Mouse (Mus musculus): Measurements from ENCODE around the gene St5. TPM values are rescaled to one million over a fixed set of nuclear protein-coding genes. Genes with fewer than 3 reads are reported as not detected.

St5 gene
- polyA plus RNA-seq, 1 experiment from 2014 or later, result 18.6 TPM

DNA sequence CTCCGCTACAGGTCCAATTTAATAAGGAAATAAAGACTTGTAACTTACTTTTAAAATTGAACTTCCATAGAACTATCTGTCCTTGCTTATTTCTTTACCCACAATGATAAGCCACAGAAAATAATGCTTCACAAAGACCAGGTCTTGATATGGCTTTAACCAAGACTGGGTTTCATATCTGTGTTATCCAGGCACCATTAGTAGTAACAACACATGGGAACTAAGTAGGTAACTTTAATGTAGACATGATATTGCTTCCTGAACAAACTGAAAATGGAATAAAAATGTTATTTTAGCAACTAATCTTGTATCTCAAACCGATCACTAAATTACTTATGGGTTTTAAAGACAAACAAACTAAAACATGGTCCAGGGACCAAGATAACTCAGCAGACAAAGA lies 44.1 kb downstream of the St5 start:
- H3K9ac ChIP-seq (ENCODE audit: low read depth, low read length), result no peak overlapping the region
- H3K9me3 ChIP-seq (replicated peaks; ENCODE audit: control insufficient read depth, low read length, poor library complexity, severe bottlenecking), result no peaks in the 10 kb centered on the region
- ATAC-seq, result no peak
- no peak overlapping the region for H3K27ac ChIP-seq (ENCODE audit: low read length)
- H3K4me3 ChIP-seq (ENCODE audit: low read depth, low read length), result no peak overlapping the region
- H3K27me3 ChIP-seq (ENCODE audit: control insufficient read depth, insufficient read depth, low read depth, low read length), result no peaks in the 10 kb centered on the region
- H3K4me2 ChIP-seq (ENCODE audit: low read length), result no peak overlapping the region
- H3K36me3 ChIP-seq (ENCODE audit: control insufficient read depth, insufficient read depth, low read length), result no peaks in the 10 kb centered on the region
- 89% methylated on average over 2 of the region's 2 CpGs for WGBS
- H3K4me1 ChIP-seq (ENCODE audit: control insufficient read depth, insufficient read depth, low read length), result no peaks in the 10 kb centered on the region

DNA sequence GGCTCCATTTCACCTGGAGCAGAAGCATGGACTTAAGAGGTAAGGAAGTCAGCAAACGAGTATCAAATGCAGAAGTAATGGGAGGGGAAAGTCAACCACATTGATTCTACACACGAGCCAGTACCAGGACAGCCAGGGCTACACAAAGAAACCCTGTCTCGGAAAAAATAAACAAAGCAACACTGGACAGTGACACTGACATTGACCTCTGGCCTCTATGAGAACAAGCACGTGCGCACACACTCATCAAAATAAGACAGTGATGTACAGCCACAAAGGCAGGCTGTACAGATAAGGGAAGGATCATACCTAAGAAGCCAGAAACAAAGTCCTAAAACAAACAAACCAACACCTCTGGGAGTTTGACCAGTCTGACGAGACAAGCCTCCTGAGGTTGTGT lies 45.5 kb downstream of the St5 start:
- H3K9me3 ChIP-seq (replicated peaks; ENCODE audit: control insufficient read depth, low read length, poor library complexity, severe bottlenecking), result no peaks in the 10 kb centered on the region
- H3K27ac ChIP-seq (ENCODE audit: low read length), result no peak overlapping the region
- no peaks in the 10 kb centered on the region for H3K27me3 ChIP-seq (ENCODE audit: control insufficient read depth, insufficient read depth, low read depth, low read length)
- no peaks in the 10 kb centered on the region for H3K4me1 ChIP-seq (ENCODE audit: control insufficient read depth, insufficient read depth, low read length)
- no peak overlapping the region for H3K4me3 ChIP-seq (ENCODE audit: low read depth, low read length)
- 66% methylated on average over 6 of the region's 6 CpGs for WGBS
- H3K36me3 ChIP-seq (ENCODE audit: control insufficient read depth, insufficient read depth, low read length), result no peaks in the 10 kb centered on the region
- H3K4me2 ChIP-seq (ENCODE audit: low read length), result no peak overlapping the region
- ATAC-seq, result no peak
- no peak overlapping the region for H3K9ac ChIP-seq (ENCODE audit: low read depth, low read length)

DNA sequence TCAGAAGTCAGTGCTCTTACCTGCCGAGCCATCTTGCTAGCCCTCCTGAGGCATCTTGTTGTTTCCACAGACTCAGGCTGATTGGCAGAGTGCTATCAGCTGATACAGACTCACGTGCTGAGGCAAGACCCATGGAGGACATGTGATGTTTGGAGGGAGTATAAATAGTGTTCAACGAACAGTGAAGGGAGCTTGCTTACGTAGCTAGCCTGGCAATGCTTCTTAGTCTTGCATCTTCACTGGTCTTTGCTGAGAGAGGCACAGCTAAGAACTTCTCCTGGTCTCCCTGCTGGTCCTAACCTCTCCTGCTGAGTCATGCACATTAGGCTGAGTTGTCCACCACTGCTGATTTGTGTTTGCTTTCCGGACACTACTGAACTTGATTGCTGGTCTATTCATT lies 48.5 kb downstream of the St5 start:
- WGBS, result 78% methylated on average over 5 of the region's 5 CpGs
- Histone ChIP-seq H3K9ac (ENCODE audit: low read depth, low read length) (no peak overlapping the region), H3K4me2 (ENCODE audit: low read length) (no peak overlapping the region), H3K36me3 (ENCODE audit: control insufficient read depth, insufficient read depth, low read length) (no peaks in the 10 kb centered on the region), H3K27ac (ENCODE audit: low read length) (no peak overlapping the region), H3K4me1 (ENCODE audit: control insufficient read depth, insufficient read depth, low read length) (no peaks in the 10 kb centered on the region), H3K9me3 (replicated peaks; ENCODE audit: control insufficient read depth, low read length, poor library complexity, severe bottlenecking) (no peaks in the 10 kb centered on the region), H3K4me3 (ENCODE audit: low read depth, low read length) (no peak overlapping the region), H3K27me3 (ENCODE audit: control insufficient read depth, insufficient read depth, low read depth, low read length) (no peaks in the 10 kb centered on the region)
- no peak for ATAC-seq

DNA sequence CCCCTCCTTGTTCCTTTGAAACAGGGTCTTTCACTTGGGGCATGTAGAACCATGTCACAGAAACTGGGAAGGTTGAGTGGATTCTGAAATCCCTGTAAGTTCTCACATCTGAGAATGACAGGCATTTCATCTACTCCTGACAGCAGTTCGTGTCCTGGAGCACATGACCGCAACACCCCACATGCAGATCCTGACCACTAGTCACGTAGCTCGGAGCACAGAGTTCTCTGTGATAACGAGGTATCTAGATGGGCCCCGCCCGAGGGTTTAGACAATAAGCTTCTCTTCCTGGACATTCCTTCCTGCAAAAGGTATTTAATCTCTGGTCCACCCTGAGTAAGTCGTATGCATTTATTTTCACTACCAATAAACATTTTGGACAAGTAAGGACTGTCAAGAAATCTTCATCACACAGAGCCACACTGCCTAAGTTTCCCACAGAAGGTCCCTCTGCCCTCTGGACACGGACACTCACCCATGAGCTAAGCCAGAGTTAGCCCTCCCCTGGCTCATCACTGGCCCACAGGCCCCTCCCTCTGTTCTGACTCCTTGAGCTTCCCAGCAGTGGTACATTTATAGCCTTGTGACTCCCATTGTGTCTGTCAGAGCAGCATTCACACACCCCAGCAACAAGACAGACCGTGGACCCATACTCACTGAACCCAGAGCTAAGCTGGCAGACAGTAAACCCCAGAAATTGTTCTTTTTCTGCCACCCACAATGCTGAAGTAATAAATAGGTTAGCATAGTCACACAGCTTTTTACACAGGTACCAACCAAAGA lies 54.4 kb downstream of the St5 start:
- no peak overlapping the region for H3K4me3 ChIP-seq (ENCODE audit: low read depth, low read length)
- 78% methylated on average over 10 of the region's 10 CpGs for WGBS
- H3K27ac ChIP-seq (ENCODE audit: low read length), result no peak overlapping the region
- H3K27me3 ChIP-seq (ENCODE audit: control insufficient read depth, insufficient read depth, low read depth, low read length), result no peaks in the 10 kb centered on the region
- no peaks in the 10 kb centered on the region for H3K36me3 ChIP-seq (ENCODE audit: control insufficient read depth, insufficient read depth, low read length)
- no peak overlapping the region for H3K9ac ChIP-seq (ENCODE audit: low read depth, low read length)
- no peaks in the 10 kb centered on the region for H3K4me1 ChIP-seq (ENCODE audit: control insufficient read depth, insufficient read depth, low read length)
- H3K9me3 ChIP-seq (replicated peaks; ENCODE audit: control insufficient read depth, low read length, poor library complexity, severe bottlenecking), result no peaks in the 10 kb centered on the region
- ATAC-seq, result no peak
- no peak overlapping the region for H3K4me2 ChIP-seq (ENCODE audit: low read length)

DNA sequence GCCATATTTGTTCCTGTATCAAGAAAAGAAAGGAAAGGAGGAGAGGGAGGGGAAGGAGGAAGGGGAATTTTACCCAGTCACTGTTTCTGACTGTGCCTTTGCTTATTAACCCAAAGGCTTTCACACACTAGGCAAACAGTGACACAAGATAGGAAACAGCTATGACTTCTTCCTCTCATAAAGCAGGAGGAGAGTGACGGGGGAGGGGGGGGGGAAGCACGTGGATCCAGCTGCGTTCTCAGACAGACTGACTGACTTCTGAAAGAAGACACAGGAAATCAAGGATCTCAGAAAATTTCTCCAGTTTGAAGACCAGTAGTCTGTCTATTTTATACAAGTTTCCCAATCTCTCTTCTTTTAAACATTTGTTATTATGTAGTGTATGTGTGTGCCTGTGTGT lies 56.8 kb downstream of the St5 start:
- Histone ChIP-seq H3K27ac (ENCODE audit: low read length) (no peak overlapping the region), H3K4me1 (ENCODE audit: control insufficient read depth, insufficient read depth, low read length) (no peaks in the 10 kb centered on the region)
- 48% methylated on average over 3 of the region's 3 CpGs for WGBS

DNA sequence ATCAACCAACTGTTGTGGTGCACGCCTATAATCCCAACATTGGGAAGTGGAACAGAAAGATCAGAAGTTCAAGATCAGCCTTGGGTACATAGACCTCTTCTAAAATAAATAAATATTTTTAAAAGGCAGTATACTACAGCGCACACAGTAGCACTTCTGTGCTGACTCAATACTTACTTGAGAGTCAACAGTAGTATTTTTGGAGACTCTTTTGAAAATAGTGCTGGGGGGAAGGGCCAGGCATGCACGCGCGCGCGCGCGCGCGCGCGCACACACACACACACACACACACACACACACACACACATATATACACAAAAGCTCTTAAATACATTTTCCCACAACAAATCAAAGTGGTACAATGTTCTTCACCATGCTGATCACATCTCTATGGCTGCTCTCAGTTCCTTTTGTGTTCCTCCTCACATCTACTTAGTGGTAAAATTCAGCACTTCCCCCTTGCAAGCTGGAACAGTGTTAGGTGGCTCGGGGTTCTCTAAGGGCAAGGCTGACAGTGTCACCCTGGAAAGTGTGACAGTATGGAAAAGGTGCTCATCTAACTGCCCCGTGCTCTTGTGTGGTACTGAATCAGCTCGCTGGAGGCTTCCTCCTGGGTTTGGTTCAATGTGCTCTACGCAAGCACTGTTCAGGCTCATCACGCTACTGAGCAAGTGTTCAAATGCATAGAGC lies 60.0 kb downstream of the St5 start:
- Histone ChIP-seq H3K9ac (ENCODE audit: low read depth, low read length) (no peak overlapping the region), H3K9me3 (replicated peaks; ENCODE audit: control insufficient read depth, low read length, poor library complexity, severe bottlenecking) (no peaks in the 10 kb centered on the region), H3K36me3 (ENCODE audit: control insufficient read depth, insufficient read depth, low read length) (no peaks in the 10 kb centered on the region), H3K27ac (ENCODE audit: low read length) (no peak overlapping the region), H3K4me1 (ENCODE audit: control insufficient read depth, insufficient read depth, low read length) (no peaks in the 10 kb centered on the region), H3K4me2 (ENCODE audit: low read length) (no peak overlapping the region), H3K4me3 (ENCODE audit: low read depth, low read length) (no peak overlapping the region), H3K27me3 (ENCODE audit: control insufficient read depth, insufficient read depth, low read depth, low read length) (no peaks in the 10 kb centered on the region)
- no peak for ATAC-seq
- WGBS, result 90% methylated on average over 17 of the region's 18 CpGs

More for the DNA sequence above, 56.8 kb downstream of the St5 start:
- no peaks in the 10 kb centered on the region for H3K27me3 ChIP-seq (ENCODE audit: control insufficient read depth, insufficient read depth, low read depth, low read length)
- H3K4me3 ChIP-seq (ENCODE audit: low read depth, low read length), result no peak overlapping the region
- no peak overlapping the region for H3K4me2 ChIP-seq (ENCODE audit: low read length)
- H3K9ac ChIP-seq (ENCODE audit: low read depth, low read length), result no peak overlapping the region
- ATAC-seq, result no peak
- H3K9me3 ChIP-seq (replicated peaks; ENCODE audit: control insufficient read depth, low read length, poor library complexity, severe bottlenecking), result no peaks in the 10 kb centered on the region
- H3K36me3 ChIP-seq (ENCODE audit: control insufficient read depth, insufficient read depth, low read length), result no peaks in the 10 kb centered on the region

DNA sequence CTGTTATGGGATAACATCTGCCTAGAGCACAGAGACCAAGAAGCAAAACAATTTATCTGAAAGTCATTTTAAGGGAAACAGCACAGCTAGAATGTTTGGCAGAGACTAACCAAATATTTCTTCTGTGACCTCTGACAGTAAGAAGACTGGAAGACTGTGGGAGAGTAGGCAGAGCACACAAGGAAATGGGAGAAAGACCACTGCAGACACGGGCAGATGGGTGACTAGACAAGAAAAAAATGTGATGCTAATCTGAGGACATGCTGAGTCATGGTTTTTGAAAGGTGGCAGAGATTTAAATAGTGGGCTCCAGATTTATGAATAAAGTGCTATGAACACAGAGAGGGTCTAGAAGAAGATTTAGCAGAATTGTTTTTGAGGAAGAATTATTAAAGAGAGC lies 61.4 kb downstream of the St5 start:
- no peaks in the 10 kb centered on the region for H3K27me3 ChIP-seq (ENCODE audit: control insufficient read depth, insufficient read depth, low read depth, low read length)
- H3K9me3 ChIP-seq (replicated peaks; ENCODE audit: control insufficient read depth, low read length, poor library complexity, severe bottlenecking), result no peaks in the 10 kb centered on the region
- WGBS, result 56% methylated on average over 1 of the region's 1 CpGs
- H3K4me1 ChIP-seq (ENCODE audit: control insufficient read depth, insufficient read depth, low read length), result no peaks in the 10 kb centered on the region
- H3K27ac ChIP-seq (ENCODE audit: low read length), result no peak overlapping the region
- H3K4me3 ChIP-seq (ENCODE audit: low read depth, low read length), result no peak overlapping the region
- no peak overlapping the region for H3K4me2 ChIP-seq (ENCODE audit: low read length)
- ATAC-seq, result no peak
- no peaks in the 10 kb centered on the region for H3K36me3 ChIP-seq (ENCODE audit: control insufficient read depth, insufficient read depth, low read length)
- no peak overlapping the region for H3K9ac ChIP-seq (ENCODE audit: low read depth, low read length)

DNA sequence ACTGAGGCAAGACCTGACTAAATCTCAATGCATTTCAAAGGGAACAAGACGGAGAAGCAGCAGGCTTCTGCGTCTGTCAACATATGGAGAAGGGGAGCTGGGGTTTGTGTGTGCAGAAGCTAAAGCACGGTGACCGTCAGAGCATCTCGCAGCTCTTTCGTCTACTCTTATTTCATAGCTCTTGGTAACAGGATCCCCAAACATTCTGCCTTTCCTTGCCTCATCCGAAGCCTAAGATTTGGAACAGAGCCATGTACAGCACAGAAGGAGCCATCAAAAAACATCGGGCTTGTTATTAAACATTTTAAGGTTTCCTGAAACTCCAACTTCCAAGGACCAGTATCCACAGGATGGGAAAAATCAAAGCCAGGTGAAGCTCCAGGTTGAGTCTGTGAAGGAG lies 62.3 kb downstream of the St5 start:
- no peaks in the 10 kb centered on the region for H3K27me3 ChIP-seq (ENCODE audit: control insufficient read depth, insufficient read depth, low read depth, low read length)
- WGBS, result 90% methylated on average over 8 of the region's 8 CpGs
- no peak overlapping the region for H3K9ac ChIP-seq (ENCODE audit: low read depth, low read length)
- no peak overlapping the region for H3K4me3 ChIP-seq (ENCODE audit: low read depth, low read length)
- ATAC-seq, result no peak
- no peak overlapping the region for H3K27ac ChIP-seq (ENCODE audit: low read length)
- H3K4me2 ChIP-seq (ENCODE audit: low read length), result no peak overlapping the region
- no peaks in the 10 kb centered on the region for H3K4me1 ChIP-seq (ENCODE audit: control insufficient read depth, insufficient read depth, low read length)
- no peaks in the 10 kb centered on the region for H3K9me3 ChIP-seq (replicated peaks; ENCODE audit: control insufficient read depth, low read length, poor library complexity, severe bottlenecking)
- H3K36me3 ChIP-seq (ENCODE audit: control insufficient read depth, insufficient read depth, low read length), result no peaks in the 10 kb centered on the region

DNA sequence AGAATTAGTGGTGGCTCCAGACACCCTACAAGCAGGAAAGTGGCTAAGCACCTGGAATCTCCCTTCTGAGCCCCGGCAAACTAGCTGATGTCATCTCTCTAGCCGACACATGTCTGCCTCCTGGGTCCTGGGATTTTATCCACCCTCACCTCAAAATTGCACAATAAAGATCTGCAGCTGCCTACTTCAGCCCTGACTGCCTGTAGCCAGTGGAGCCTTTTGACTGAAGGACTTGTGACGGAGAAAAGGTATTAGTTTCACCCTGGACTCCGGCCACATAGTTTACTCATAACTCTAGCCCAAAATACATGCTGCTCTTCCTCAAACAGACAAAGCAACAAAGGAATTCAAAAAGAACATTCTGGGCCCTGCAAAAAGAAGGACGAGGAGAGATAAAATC lies 66.0 kb downstream of the St5 start:
- H3K27me3 ChIP-seq (ENCODE audit: control insufficient read depth, insufficient read depth, low read depth, low read length), result no peaks in the 10 kb centered on the region
- H3K36me3 ChIP-seq (ENCODE audit: control insufficient read depth, insufficient read depth, low read length), result no peaks in the 10 kb centered on the region
- H3K27ac ChIP-seq (ENCODE audit: low read length), result no peak overlapping the region
- no peaks in the 10 kb centered on the region for H3K4me1 ChIP-seq (ENCODE audit: control insufficient read depth, insufficient read depth, low read length)
- H3K9ac ChIP-seq (ENCODE audit: low read depth, low read length), result no peak overlapping the region
- H3K4me2 ChIP-seq (ENCODE audit: low read length), result no peak overlapping the region
- H3K9me3 ChIP-seq (replicated peaks; ENCODE audit: control insufficient read depth, low read length, poor library complexity, severe bottlenecking), result no peaks in the 10 kb centered on the region
- no peak overlapping the region for H3K4me3 ChIP-seq (ENCODE audit: low read depth, low read length)
- WGBS, result 82% methylated on average over 5 of the region's 5 CpGs
- no peak for ATAC-seq

Measured in midbrain, embryonic 16.5 days (tissue).